Mouse (Mus musculus): ENCODE measurements around the gene Rpusd3. TPM values are rescaled to one million over a fixed set of nuclear protein-coding genes. Genes with fewer than 3 reads are reported as not detected.

Gene Rpusd3
- total RNA-seq (2023) = 0.60 and 0.68 TPM in 2 replicates

DNA sequence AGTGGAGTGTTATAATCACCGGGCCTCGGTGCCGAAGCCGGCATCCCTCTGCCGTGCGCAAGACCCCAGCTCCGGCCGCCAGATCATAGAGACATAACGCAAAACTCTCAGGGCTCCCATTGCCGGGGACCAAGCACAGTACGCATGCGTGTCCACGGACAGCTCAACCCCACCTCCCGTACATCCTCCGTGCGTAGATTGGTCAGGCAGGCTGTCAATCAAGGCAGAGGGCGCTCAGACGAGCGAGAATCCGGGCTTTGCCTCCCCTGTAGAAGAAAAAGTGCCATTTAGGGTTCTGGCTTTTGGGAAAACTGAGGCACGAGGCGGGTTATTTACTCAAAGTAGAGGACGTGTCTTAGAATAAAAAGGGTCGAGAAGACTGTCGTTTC is at the start of gene Rpusd3:
Gene Rpusd3, minus strand, starts transcription at position 142 of the 389 bp plus-strand sequence.

DNA sequence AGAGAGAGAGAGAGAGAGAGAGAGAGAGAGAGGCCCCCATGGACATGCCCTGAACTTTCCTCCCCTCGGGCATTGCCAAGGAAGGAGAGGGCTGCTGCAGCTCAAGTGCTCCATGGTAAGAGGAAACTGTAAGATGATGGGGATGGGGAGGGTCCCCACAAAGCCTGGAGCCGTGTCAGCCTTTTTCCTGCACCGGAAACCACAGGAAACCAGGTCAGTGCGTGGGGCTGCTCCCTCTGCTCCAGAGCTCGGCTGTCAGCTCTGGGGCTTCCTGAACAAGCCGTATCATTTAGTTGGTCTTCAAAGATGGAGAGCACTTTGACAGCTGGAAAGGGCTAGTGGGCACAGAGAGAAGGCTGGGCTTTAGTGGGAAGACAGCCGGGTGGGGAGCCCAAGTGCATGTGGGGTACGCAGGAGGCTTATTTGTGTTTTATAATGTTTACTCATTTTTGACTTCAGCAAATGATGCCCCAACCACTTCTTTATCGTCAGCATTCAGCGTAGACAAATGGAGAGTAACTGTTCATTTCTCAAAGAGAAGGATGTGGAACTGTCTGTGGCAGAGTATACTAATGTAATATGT is 38.9 kb upstream of the Rpusd3 start, which contains the start of gene Il17re:
Gene Il17re, plus strand, starts transcription at position 533 of the 583 bp plus-strand sequence.

DNA sequence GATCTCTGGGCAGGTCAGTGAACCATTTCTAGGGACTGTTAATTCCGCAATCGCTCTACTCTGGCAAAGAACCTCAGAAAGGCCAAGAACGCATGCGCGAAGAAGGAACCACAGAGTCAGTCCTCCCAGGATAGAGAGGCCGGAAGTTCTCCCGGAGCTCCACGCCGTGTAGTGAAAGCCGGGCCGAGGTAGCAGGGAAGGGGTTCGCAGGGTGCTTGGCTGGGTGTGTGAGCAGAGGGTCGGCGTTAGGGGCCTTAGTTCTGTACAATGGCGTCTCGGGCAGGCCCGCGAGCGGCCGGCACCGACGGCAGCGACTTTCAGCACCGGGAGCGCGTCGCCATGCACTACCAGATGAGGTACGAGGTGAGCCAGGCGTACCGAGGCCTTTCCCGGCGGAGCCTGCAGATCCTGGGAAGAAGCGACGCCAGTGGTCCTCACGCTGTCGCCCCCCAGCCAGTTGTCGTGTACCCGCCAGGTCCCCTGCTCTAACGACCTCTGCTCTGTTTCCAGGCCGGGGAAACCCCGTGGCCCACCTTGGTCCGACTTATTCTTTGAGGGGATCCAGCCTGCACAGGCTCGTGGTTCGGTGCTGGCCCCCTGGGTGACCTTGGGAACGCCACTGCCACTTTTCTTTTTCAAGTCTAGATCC is 23.4 kb upstream of the Rpusd3 start, which contains the start of gene Jagn1:
Gene Jagn1, plus strand, starts transcription at position 128 of the 649 bp plus-strand sequence.

DNA sequence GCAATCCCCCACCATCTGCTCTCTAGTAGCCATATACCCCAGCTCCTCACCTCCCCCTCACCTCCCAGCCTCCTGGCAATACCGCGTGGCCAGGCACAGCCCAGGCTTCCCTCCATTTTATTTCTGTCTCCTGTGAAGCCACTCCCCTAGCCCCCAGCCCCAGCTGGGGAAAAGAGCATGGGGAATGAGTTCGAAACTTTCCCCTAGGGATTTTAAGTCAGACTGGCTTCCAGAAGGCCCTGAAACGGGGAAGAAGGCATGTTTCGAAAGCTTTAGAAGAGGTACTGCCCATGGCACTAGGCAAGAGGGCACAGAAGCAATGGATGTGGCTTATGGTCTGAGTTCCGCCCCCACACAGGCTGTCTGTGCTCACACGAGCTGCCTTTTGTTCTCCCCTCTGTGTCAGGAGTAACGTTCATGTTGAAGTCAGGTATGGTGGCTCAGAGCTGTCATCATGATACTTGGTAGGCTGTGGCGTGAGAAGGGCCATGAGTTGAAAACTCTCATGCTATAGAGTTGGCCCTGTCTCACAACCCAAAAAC is 16.6 kb upstream of the Rpusd3 start, which contains the start of gene Cidec:
Gene Cidec, minus strand, starts transcription at position 97 of the 542 bp plus-strand sequence.

DNA sequence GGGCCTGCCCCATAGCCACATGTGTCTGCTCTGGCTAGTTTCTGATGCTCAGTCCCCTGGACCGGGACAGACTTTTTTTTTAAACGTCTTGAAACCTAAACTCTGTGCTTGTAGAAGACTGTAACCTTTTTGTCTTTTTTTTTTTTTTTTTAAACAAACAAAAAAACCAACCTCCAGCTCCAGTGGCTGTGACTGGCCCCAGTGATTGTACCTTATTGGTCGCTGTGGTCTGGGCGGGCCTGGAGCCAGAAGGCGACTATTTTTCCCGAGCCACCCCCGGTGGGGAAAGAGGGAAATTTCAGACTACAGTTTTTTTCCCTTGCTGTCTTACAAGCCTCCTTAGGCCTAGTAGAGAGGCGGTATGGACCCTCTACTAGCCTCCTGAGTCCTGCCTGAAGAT is 30.2 kb downstream of the Rpusd3 start, which contains the start of gene Ttll3:
Gene Ttll3, plus strand, starts transcription at position 301 of the 400 bp plus-strand sequence.

DNA sequence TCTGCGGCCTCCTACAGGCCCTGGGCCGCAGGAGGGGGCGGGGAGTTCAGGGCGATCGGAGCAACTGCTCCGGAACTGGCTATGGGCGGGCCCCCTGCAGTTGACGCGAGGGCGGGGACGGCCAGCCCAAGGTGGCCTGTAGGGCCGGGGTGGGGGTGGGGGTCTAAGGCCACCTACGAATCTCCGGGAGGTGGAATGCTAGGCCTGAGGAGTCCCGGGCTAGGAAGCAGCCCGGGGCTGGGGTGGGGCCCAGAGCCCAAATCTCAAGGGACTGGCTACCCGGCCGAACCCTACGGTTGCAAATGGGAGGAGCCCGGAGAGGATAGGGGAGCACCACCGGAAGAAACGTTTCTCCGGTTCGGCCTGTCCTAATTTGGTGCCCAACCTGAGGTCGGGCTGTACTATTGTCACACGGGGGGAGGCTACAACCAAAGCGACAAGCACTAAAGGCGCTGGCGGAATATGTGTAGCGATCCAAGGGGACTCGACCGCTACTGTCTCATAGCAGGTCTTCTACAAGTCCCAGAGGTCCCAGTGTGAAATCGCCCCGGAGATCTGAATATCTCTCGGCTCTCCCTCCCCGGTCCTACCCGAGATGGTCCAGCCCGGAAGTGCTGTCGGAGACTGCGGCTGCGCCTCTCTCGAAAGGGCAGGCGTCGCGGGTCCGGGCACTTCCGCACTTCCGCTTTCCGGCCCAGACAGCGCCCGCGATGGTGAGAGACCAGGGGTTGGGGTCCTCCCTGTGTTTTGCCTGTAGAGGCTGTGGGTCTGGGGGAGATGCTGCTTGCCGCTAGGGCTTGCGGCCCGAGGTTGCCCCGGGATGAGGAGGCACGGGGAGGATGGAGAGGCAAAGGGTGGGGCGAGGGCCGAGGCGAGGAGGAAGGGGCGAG is 41.4 kb downstream of the Rpusd3 start, which contains the start of the genes Tada3 and Arpc4:
Gene Tada3, minus strand, starts transcription at position 388 of the 890 bp plus-strand sequence.
Gene Arpc4, plus strand, starts transcription at position 620 of the 890 bp plus-strand sequence.

Other genes with a start within 250 kb of the Rpusd3 start
- 0.44 and 0.66 TPM in 2 replicates for gene Lhfpl4, start 224.0 kb downstream of the Rpusd3 start, total RNA-seq (2023)
- gene Mtmr14, start 181.5 kb downstream of the Rpusd3 start, total RNA-seq (2023) = 64.5 and 81.3 TPM in 2 replicates
- 0.54 and 0.95 TPM in 2 replicates for gene Cpne9, start 137.0 kb downstream of the Rpusd3 start, total RNA-seq (2023)
- gene Brpf1, start 112.2 kb downstream of the Rpusd3 start, total RNA-seq (2023) = 130 and 175 TPM in 2 replicates
- gene Ogg1, start 92.4 kb downstream of the Rpusd3 start, total RNA-seq (2023) = 11.9 and 13.8 TPM in 2 replicates
- 24.6 and 26.1 TPM in 2 replicates for gene Camk1, start 75.4 kb downstream of the Rpusd3 start, total RNA-seq (2023)
- 21.5 and 31.0 TPM in 2 replicates for gene Tada3, start 41.5 kb downstream of the Rpusd3 start, total RNA-seq (2023)
- gene Arpc4, start 41.2 kb downstream of the Rpusd3 start, total RNA-seq (2023) = 502 and 519 TPM in 2 replicates
- gene Ttll3, start 30.1 kb downstream of the Rpusd3 start, total RNA-seq (2023) = 34.0 and 50.2 TPM in 2 replicates
- not detected in 2 replicates for gene Cidec, start 16.4 kb upstream of the Rpusd3 start, total RNA-seq (2023)
- 8.3 and 8.5 TPM in 2 replicates for gene Jagn1, start 23.2 kb upstream of the Rpusd3 start, total RNA-seq (2023)
- gene Il17re, start 39.1 kb upstream of the Rpusd3 start, total RNA-seq (2023) = 0.20 TPM in 1 of 2 replicates, not detected in the other
- not detected in 2 replicates for gene Il17rc, start 52.1 kb upstream of the Rpusd3 start, total RNA-seq (2023)
- gene Creld1, start 64.0 kb upstream of the Rpusd3 start, total RNA-seq (2023) = 1.9 and 3.9 TPM in 2 replicates
- not detected in 2 replicates for gene Prrt3, start 82.6 kb upstream of the Rpusd3 start, total RNA-seq (2023)
- 54.7 and 58.4 TPM in 2 replicates for gene Emc3, start 112.3 kb upstream of the Rpusd3 start, total RNA-seq (2023)
- gene Fancd2, start 112.3 kb upstream of the Rpusd3 start, total RNA-seq (2023) = 14.4 and 15.2 TPM in 2 replicates
- not detected in 2 replicates for gene Fancd2os, start 181.4 kb upstream of the Rpusd3 start, total RNA-seq (2023)
- 123 TPM in 2 replicates for gene Brk1, start 185.4 kb upstream of the Rpusd3 start, total RNA-seq (2023)
- gene Vhl, start 204.6 kb upstream of the Rpusd3 start, total RNA-seq (2023) = 32.6 and 40.9 TPM in 2 replicates
- 174 and 268 TPM in 2 replicates for gene Irak2, start 219.1 kb upstream of the Rpusd3 start, total RNA-seq (2023)

All from neutrophil, adult 65 days (primary cell).